Mouse (Mus musculus) heart, adult 2 months (tissue): ENCODE data around the gene Slc39a10. TPM values are rescaled to one million over a fixed set of nuclear protein-coding genes. Genes with fewer than 3 reads are reported as not detected.

Experiments used
- DNase-seq, 2 experiments: peaks; one replicate each; pipeline ENCODE4 v3.0.0; 2021
- H3K27ac ChIP-seq: fragments of 200-600 bp; 2 replicates; pipeline ENCODE4 v1.8.1; 2022
- H3K27me3 ChIP-seq: fragments of 200-500 bp; 2 replicates; pipeline ENCODE4 v1.6.1; 2012; ENCODE audit warnings: mild to moderate bottlenecking, low read length, inconsistent platforms, mixed read lengths; ENCODE audit not compliant: control insufficient read depth, insufficient read depth
- H3K36me3 ChIP-seq: fragments of 200-500 bp; 2 replicates; pipeline ENCODE4 v1.6.1; 2012; ENCODE audit warnings: low read length, inconsistent platforms; ENCODE audit not compliant: control insufficient read depth, insufficient read depth
- H3K4me1 ChIP-seq: fragments of 200-500 bp; 2 replicates; pipeline ENCODE4 v1.6.1; 2011; ENCODE audit warnings: low read length; ENCODE audit not compliant: control insufficient read depth, insufficient read depth
- H3K4me3 ChIP-seq: fragments of 200-600 bp; 2 replicates; pipeline ENCODE4 v1.8.1; 2022
- H3K79me2 ChIP-seq: fragments of 200-500 bp; replicated peaks from 2 replicates; pipeline ENCODE4 v1.6.1; 2012; ENCODE audit warnings: mild to moderate bottlenecking, inconsistent platforms, low read length, moderate library complexity, mixed read lengths; ENCODE audit not compliant: control insufficient read depth, insufficient read depth
- H3K9ac ChIP-seq: fragments of 200-500 bp; 2 replicates; pipeline ENCODE4 v1.6.1; 2012; ENCODE audit warnings: low read depth, mild to moderate bottlenecking, control low read depth, inconsistent platforms, low read length, mixed read lengths
- CTCF ChIP-seq: fragments of 200-600 bp; IDR thresholded peaks from 2 replicates; pipeline ENCODE4 v1.8.1; 2022; ENCODE audit warnings: antibody characterized with exemption, mild to moderate bottlenecking, moderate library complexity
- EP300 ChIP-seq: fragments of 200-500 bp; IDR thresholded peaks from 2 replicates; pipeline ENCODE4 v1.6.1; 2011; ENCODE audit warnings: low read depth, low read length, control low read depth; ENCODE audit not compliant: insufficient read depth
- POLR2A ChIP-seq: fragments of 200-500 bp; IDR thresholded peaks from 2 replicates; pipeline ENCODE4 v1.6.1; 2011; ENCODE audit warnings: mild to moderate bottlenecking, low read depth, low read length, control low read depth; ENCODE audit not compliant: insufficient read depth
- WGBS: fragments of 180-500 bp; shearing (Covaris S2); methylation state at CpG from one replicate; pipeline ENCODE4 v1.1.7; 2018; 5-methylcytosine and 5-hydroxymethylcytosine counted together
- intact Hi-C: fragments of 180-260 bp; cut with DNase I; formaldehyde crosslinking; loops from one replicate; pipeline ENCODE4 v1.15.1; 2025
- polyA plus RNA-seq: library from polyadenylated mRNA; depleted of rRNA; stranded (reverse); fragments of >200 nt; gene quantifications from 2 replicates; pipeline ENCODE4 v1.2.3, GENCODE M21; 2012
- total RNA-seq, 2 experiments: library from RNA; stranded (reverse); gene quantifications; 2 replicates each; pipeline ENCODE4 v1.2.3; 2021

The Slc39a10 gene
- total and polyA plus RNA-seq, 3 experiments, result 3.5 to 10.3 (median 9.2) TPM

DNA sequence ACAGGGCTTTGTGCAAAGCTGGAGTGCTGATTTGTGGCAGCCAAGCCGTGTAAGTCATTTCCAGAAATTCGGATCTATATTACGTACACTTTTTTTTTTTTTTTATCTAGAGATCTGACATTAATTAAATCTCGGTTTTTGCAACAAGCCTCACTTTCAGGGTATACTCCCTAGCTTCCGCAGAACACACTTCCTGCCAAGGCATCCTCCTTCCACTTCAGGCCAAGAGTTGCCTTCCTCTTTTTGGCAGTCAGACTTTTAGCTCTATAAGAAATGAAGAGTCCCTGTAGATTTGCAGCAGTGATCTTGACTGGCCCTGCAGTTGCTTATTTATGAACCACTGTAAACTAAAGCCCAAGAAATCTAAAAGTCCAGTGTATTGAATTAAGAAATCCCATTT is 13.1 kb upstream of the Slc39a10 start:
- no peaks in the 10 kb centered on the region for H3K27me3 ChIP-seq
- H3K4me1 ChIP-seq, result peaks cover 11% of the 10 kb centered on the region
- H3K27ac ChIP-seq, result no peak overlapping the region
- WGBS, result 26% methylated on average over 5 of the region's 5 CpGs
- no peak for TF ChIP-seq POLR2A
- TF ChIP-seq CTCF, result no peak
- no peak for TF ChIP-seq EP300
- peaks cover 6% of the 10 kb centered on the region; the same call in 1 of the 2 replicates for H3K36me3 ChIP-seq
- no peak overlapping the region for H3K9ac ChIP-seq
- no peak overlapping the region for H3K4me3 ChIP-seq
- no peak for DNase-seq
- intact Hi-C loops, result loop anchor here (5.0 kb wide), 1 partner anchor 53 kb away; no protein-coding TSS in a partner anchor
- H3K79me2 ChIP-seq, result no peaks in the 10 kb centered on the region

DNA sequence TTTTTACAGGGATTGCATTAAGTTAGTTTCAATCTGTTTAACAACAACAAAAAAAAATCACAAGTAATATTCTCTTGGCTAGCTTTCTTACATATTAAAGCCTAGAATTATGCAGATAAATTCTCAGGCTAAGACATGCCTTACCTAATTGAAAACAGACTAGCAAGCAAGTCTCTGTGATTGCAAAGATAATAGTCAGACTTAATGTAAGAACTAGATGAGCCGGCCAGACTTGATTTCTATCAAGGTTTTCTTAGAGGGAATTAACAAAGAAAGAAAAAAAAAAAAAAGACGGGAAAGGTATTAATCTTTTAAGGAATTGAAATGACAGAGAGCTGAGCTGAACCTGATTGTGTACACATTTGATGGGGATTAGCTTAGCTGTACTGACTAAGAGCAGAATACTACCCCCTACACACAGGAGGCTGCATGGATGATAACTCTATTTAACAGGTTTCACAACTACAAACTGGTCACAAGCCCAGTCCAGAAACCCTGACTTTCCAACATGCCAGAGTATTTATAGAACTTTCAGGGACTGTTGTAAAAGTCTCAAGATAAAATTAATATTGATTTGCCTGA is 9.5 kb upstream of the Slc39a10 start:
- H3K9ac ChIP-seq, result no peak overlapping the region
- 73% methylated on average over 2 of the region's 2 CpGs for WGBS
- peaks cover 4% of the 10 kb centered on the region for H3K4me1 ChIP-seq
- no peaks in the 10 kb centered on the region for H3K79me2 ChIP-seq
- H3K27ac ChIP-seq, result no peak overlapping the region
- H3K36me3 ChIP-seq, result no peaks in the 10 kb centered on the region
- intact Hi-C loops, result no loop called here
- H3K4me3 ChIP-seq, result no peak overlapping the region
- no peak for TF ChIP-seq POLR2A
- no peak for TF ChIP-seq CTCF
- no peak for TF ChIP-seq EP300
- DNase-seq, result no peak
- H3K27me3 ChIP-seq, result no peaks in the 10 kb centered on the region

DNA sequence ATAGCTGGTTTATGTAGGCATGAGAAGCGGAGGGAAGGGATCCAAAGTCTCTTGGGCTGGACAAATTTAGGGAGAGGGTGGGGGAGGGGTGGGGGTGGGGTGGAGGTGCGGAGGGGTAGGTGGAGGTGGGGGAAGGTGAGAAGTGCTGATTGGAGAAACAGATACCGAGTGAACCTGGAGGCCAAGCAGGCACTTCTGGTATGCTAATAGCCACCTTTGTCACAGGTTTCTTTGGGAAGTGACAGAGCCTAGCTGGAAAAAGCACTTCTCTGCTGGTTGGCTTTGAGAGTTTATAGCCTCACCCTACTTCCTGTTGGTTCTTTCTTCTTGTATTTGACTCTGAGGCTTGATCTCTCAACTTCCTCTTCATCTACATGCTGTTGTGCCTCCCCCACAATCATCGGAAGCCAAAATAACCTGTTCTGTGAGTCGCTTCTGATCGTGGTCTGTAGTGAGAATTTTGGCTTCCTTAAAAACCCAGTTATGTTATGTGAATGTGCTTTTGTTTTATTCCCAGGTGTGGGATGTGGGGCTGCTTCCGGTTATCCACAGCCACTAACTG is 1.7 kb upstream of the Slc39a10 start:
- DNase-seq, result no peak
- 25% methylated on average over 7 of the region's 7 CpGs for WGBS
- H3K27ac ChIP-seq, result no peak overlapping the region

DNA sequence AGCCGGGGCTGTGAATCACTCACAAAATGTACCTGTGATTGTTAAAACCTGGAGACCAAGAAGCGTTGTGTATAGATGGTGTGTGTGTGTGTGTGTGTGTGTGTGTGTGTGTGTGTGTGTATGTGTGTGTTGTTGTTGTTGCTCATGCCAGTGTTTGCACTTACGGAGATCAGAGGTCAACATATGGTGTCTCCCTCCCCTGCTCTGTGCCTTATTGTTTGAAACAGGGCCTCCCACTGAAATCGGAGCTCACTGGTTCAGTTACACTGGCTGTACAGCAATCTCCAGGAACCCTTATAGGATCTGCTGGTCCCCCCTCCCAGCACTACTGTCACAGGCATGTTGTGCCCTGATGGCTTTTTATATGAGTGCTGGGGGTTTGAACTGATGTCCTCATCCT is 3.9 kb downstream of the Slc39a10 start:
- Histone ChIP-seq H3K27me3 (no peaks in the 10 kb centered on the region), H3K27ac (no peak overlapping the region), H3K36me3 (no peaks in the 10 kb centered on the region), H3K4me1 (no peaks in the 10 kb centered on the region), H3K9ac (no peak overlapping the region), H3K79me2 (no peaks in the 10 kb centered on the region), H3K4me3 (no peak overlapping the region)
- intact Hi-C loops, result no loop called here
- TF ChIP-seq CTCF, result no peak
- TF ChIP-seq EP300, result no peak
- TF ChIP-seq POLR2A, result no peak
- WGBS, result 55% methylated on average over 4 of the region's 4 CpGs
- no peak for DNase-seq

More for the DNA sequence above, 1.7 kb upstream of the Slc39a10 start:
- H3K4me1 ChIP-seq, result no peaks in the 10 kb centered on the region; the same call in 1 of the 2 replicates
- H3K79me2 ChIP-seq, result no peaks in the 10 kb centered on the region
- H3K36me3 ChIP-seq, result no peaks in the 10 kb centered on the region
- no peak overlapping the region for H3K4me3 ChIP-seq
- intact Hi-C loops, result no loop called here
- TF ChIP-seq CTCF (no peak), EP300 (no peak), POLR2A (no peak)
- H3K9ac ChIP-seq, result no peak overlapping the region
- H3K27me3 ChIP-seq, result no peaks in the 10 kb centered on the region

- Histone ChIP-seq H3K4me1 (no peaks in the 10 kb centered on the region), H3K36me3 (no peaks in the 10 kb centered on the region), H3K4me3 (no peak overlapping the region), H3K27me3 (no peaks in the 10 kb centered on the region), H3K9ac (no peak overlapping the region), H3K27ac (no peak overlapping the region), H3K79me2 (no peaks in the 10 kb centered on the region)
- DNase-seq, result no peak
- TF ChIP-seq EP300 (no peak), CTCF (no peak), POLR2A (no peak)
- intact Hi-C loops, result no loop called here
- WGBS, result 30% methylated on average over 2 of the region's 2 CpGs
Measured at GRCm38 (mm10) chr1:46888324-46888723, 4.3 kb downstream of the Slc39a10 start.

GRCm38 (mm10) chr1:46887908-46888307 is 4.7 kb downstream of the Slc39a10 start:
- H3K4me3 ChIP-seq, result no peak overlapping the region
- H3K27ac ChIP-seq, result no peak overlapping the region

More at GRCm38 (mm10) chr1:46887908-46888307, 4.7 kb downstream of the Slc39a10 start:
- H3K36me3 ChIP-seq, result no peaks in the 10 kb centered on the region
- no peaks in the 10 kb centered on the region for H3K79me2 ChIP-seq
- DNase-seq, result no peak
- TF ChIP-seq POLR2A, result no peak
- TF ChIP-seq EP300, result no peak
- TF ChIP-seq CTCF, result no peak
- intact Hi-C loops, result no loop called here
- no peaks in the 10 kb centered on the region for H3K4me1 ChIP-seq
- H3K27me3 ChIP-seq, result no peaks in the 10 kb centered on the region
- no peak overlapping the region for H3K9ac ChIP-seq
- 33% methylated on average over 6 of the region's 6 CpGs for WGBS
